Mouse (Mus musculus): ENCODE data around the gene Rab5c. TPM values are rescaled to one million over a fixed set of nuclear protein-coding genes. Genes with fewer than 3 reads are reported as not detected.

Rab5c gene
- total RNA-seq (2014; rRNA removed): 208 and 211 TPM in 2 replicates
- 34.9 and 37.8 TPM in 2 replicates for polyA plus RNA-seq (2015; fragmentation: Nextera tagmentation; extraction: Ambion mirVana)

- Histone ChIP-seq H3K27me3 (ENCODE audit: insufficient read depth, low read length) (no peaks in the 10 kb centered on the region), H3K27ac (ENCODE audit: low read depth, low read length) (peak within 1 kb of the TSS; percentile 87), H3K9ac (peak within 1 kb of the TSS; percentile 90), H3K36me3 (ENCODE audit: insufficient read depth) (peaks cover 14% of the 10 kb centered on the region), H3K4me1 (ENCODE audit: insufficient read depth) (peaks cover 10% of the 10 kb centered on the region; the same call in 1 of the 2 replicates), H3K4me2 (ENCODE audit: low read depth) (peak within 1 kb of the TSS; percentile 79), H3K9me3 (ENCODE audit: low read length) (no peaks in the 10 kb centered on the region), H3K4me3 (ENCODE audit: low read depth, low read length) (peak within 1 kb of the TSS; percentile 94)
- ATAC-seq (peak; percentile 99), DNase-seq (peak; percentile 99)
- no peak; the same call in 1 of the 2 replicates for TF ChIP-seq CTCF (IDR thresholded peaks at IDR 0.05; ENCODE audit: low read depth)
- 1% methylated on average over 39 of the region's 39 CpGs for WGBS
Observed at GRCm38 (mm10) chr11:100738066-100738604, at the start of gene Rab5c. TSS of gene Rab5c (minus strand) at chr11:100738215.

DNA sequence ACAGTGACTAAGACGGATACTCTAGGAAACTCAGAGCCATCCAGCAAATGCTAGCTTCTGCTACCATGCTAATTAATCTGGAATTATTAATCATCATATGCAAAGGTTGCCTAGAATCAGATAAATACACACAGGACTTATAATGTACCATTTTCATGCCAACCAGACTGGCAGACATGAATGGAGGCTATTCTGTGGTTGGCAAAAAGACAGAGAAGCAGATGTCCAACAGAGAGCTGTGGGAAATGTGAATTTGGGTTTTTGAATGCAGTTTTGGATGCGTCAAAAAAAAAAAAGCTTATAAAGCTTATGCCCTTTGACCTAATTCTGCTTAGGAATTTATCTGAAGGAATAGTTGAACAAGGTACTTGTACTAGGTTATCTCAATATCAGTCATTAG lies 47.8 kb upstream of the Rab5c start:
- Histone ChIP-seq H3K4me2 (ENCODE audit: low read depth) (no peak overlapping the region), H3K27me3 (ENCODE audit: insufficient read depth, low read length) (no peaks in the 10 kb centered on the region), H3K4me1 (ENCODE audit: insufficient read depth) (no peaks in the 10 kb centered on the region), H3K9ac (no peak overlapping the region), H3K27ac (ENCODE audit: low read depth, low read length) (no peak overlapping the region), H3K9me3 (ENCODE audit: low read length) (no peaks in the 10 kb centered on the region), H3K36me3 (ENCODE audit: insufficient read depth) (peaks cover 28% of the 10 kb centered on the region), H3K4me3 (ENCODE audit: low read depth, low read length) (no peak overlapping the region)
- TF ChIP-seq CTCF (IDR thresholded peaks at IDR 0.05; ENCODE audit: low read depth): no peak
- ATAC-seq (no peak), DNase-seq (peak; percentile 20)
- 66% methylated on average over 2 of the region's 2 CpGs for WGBS

GRCm38 (mm10) chr11:100784286-100784685 lies 46.3 kb upstream of the Rab5c start:
- Histone ChIP-seq H3K9me3 (ENCODE audit: low read length) (no peaks in the 10 kb centered on the region), H3K4me3 (ENCODE audit: low read depth, low read length) (no peak overlapping the region), H3K27ac (ENCODE audit: low read depth, low read length) (no peak overlapping the region), H3K36me3 (ENCODE audit: insufficient read depth) (peaks cover 23% of the 10 kb centered on the region), H3K27me3 (ENCODE audit: insufficient read depth, low read length) (no peaks in the 10 kb centered on the region), H3K4me2 (ENCODE audit: low read depth) (no peak overlapping the region), H3K4me1 (ENCODE audit: insufficient read depth) (no peaks in the 10 kb centered on the region), H3K9ac (no peak overlapping the region)
- ATAC-seq (no peak), DNase-seq (no peak)
- 78% methylated on average over 8 of the region's 8 CpGs for WGBS
- TF ChIP-seq CTCF (IDR thresholded peaks at IDR 0.05; ENCODE audit: low read depth): no peak

GRCm38 (mm10) chr11:100782568-100782967 lies 44.6 kb upstream of the Rab5c start:
- peaks cover 17% of the 10 kb centered on the region for H3K36me3 ChIP-seq (ENCODE audit: insufficient read depth)
- H3K4me1 ChIP-seq (ENCODE audit: insufficient read depth): no peaks in the 10 kb centered on the region
- H3K4me2 ChIP-seq (ENCODE audit: low read depth): no peak overlapping the region
- DNase-seq: no peak
- no peak overlapping the region for H3K9ac ChIP-seq
- 89% methylated on average over 13 of the region's 13 CpGs for whole genome bisulfite sequencing
- H3K27ac ChIP-seq (ENCODE audit: low read depth, low read length): no peak overlapping the region
- no peaks in the 10 kb centered on the region for H3K27me3 ChIP-seq (ENCODE audit: insufficient read depth, low read length)
- no peak for TF ChIP-seq CTCF (IDR thresholded peaks at IDR 0.05; ENCODE audit: low read depth)
- H3K4me3 ChIP-seq (ENCODE audit: low read depth, low read length): no peak overlapping the region
- H3K9me3 ChIP-seq (ENCODE audit: low read length): no peaks in the 10 kb centered on the region
- ATAC-seq: no peak

GRCm38 (mm10) chr11:100781763-100782475 lies 43.9 kb upstream of the Rab5c start:
- WGBS: 91% methylated on average over 15 of the region's 15 CpGs
- Histone ChIP-seq H3K9ac (no peak overlapping the region), H3K4me3 (ENCODE audit: low read depth, low read length) (no peak overlapping the region), H3K27me3 (ENCODE audit: insufficient read depth, low read length) (no peaks in the 10 kb centered on the region), H3K9me3 (ENCODE audit: low read length) (no peaks in the 10 kb centered on the region), H3K36me3 (ENCODE audit: insufficient read depth) (peaks cover 13% of the 10 kb centered on the region), H3K4me1 (ENCODE audit: insufficient read depth) (no peaks in the 10 kb centered on the region), H3K4me2 (ENCODE audit: low read depth) (no peak overlapping the region), H3K27ac (ENCODE audit: low read depth, low read length) (no peak overlapping the region)
- no peak for DNase-seq
- no peak for ATAC-seq
- TF ChIP-seq CTCF (IDR thresholded peaks at IDR 0.05; ENCODE audit: low read depth): no peak

GRCm38 (mm10) chr11:100780247-100780646 lies 42.2 kb upstream of the Rab5c start:
- 78% methylated on average over 8 of the region's 8 CpGs for WGBS
- ATAC-seq: no peak
- H3K27ac ChIP-seq (ENCODE audit: low read depth, low read length): no peak overlapping the region
- no peak overlapping the region for H3K4me2 ChIP-seq (ENCODE audit: low read depth)
- H3K4me1 ChIP-seq (ENCODE audit: insufficient read depth): no peaks in the 10 kb centered on the region
- TF ChIP-seq CTCF (IDR thresholded peaks at IDR 0.05; ENCODE audit: low read depth): no peak
- H3K4me3 ChIP-seq (ENCODE audit: low read depth, low read length): no peak overlapping the region
- H3K9me3 ChIP-seq (ENCODE audit: low read length): no peaks in the 10 kb centered on the region
- H3K27me3 ChIP-seq (ENCODE audit: insufficient read depth, low read length): no peaks in the 10 kb centered on the region
- H3K36me3 ChIP-seq (ENCODE audit: insufficient read depth): peaks cover 13% of the 10 kb centered on the region
- H3K9ac ChIP-seq: no peak overlapping the region
- DNase-seq: no peak

DNA sequence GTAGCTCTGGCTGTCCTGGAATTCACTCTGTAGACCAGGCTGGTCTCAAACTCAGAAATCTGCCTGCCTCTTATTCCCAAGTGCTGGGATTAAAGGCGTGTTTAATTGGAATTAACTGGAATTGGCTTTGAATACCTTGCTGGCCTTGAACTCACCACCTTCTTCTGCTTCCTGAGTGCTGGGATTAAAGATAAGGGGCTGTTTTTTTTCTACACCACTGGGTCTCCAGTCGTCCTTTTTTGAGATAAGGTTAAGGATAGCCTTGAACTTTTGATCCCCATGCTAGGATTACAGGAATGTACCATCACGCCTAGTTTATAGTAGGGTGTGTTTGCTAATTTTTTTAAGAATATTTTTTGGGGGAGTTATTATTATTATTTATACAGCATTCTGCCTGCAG lies 40.1 kb upstream of the Rab5c start:
- TF ChIP-seq CTCF (IDR thresholded peaks at IDR 0.05; ENCODE audit: low read depth): no peak
- no peak overlapping the region for H3K27ac ChIP-seq (ENCODE audit: low read depth, low read length)
- no peak overlapping the region for H3K4me3 ChIP-seq (ENCODE audit: low read depth, low read length)
- no peak for ATAC-seq
- no peak for DNase-seq
- H3K9me3 ChIP-seq (ENCODE audit: low read length): no peaks in the 10 kb centered on the region
- no peaks in the 10 kb centered on the region for H3K4me1 ChIP-seq (ENCODE audit: insufficient read depth)
- WGBS: 80% methylated on average over 3 of the region's 3 CpGs
- no peak overlapping the region for H3K4me2 ChIP-seq (ENCODE audit: low read depth)
- H3K9ac ChIP-seq: no peak overlapping the region
- H3K27me3 ChIP-seq (ENCODE audit: insufficient read depth, low read length): no peaks in the 10 kb centered on the region
- peaks cover 7% of the 10 kb centered on the region for H3K36me3 ChIP-seq (ENCODE audit: insufficient read depth)
